Mouse (Mus musculus) neural tube, embryonic 13.5 days (tissue): ENCODE measurements around the gene Sptb. TPM values are rescaled to one million over a fixed set of nuclear protein-coding genes. Genes with fewer than 3 reads are reported as not detected.

Source experiments
- ATAC-seq: fragments of 200-750 bp; cut with Nextera tagmentation; 2 replicates; pipeline ENCODE4 v1.8.0; 2017; ENCODE audit warnings: low read depth, mild to moderate bottlenecking, moderate TSS enrichment, moderate library complexity
- H3K27ac ChIP-seq: fragments of 300-500 bp; sonication (generic); replicated peaks from 2 replicates; pipeline ENCODE4 v1.5.1; 2015; ENCODE audit warnings: moderate library complexity, mild to moderate bottlenecking, inconsistent platforms
- H3K27me3 ChIP-seq: fragments of 300-500 bp; sonication (generic); 2 replicates; pipeline ENCODE4 v1.6.1; 2015; ENCODE audit warnings: mild to moderate bottlenecking, inconsistent platforms
- H3K36me3 ChIP-seq: fragments of 300-500 bp; sonication (generic); 2 replicates; pipeline ENCODE4 v1.6.1; 2015; ENCODE audit warnings: mild to moderate bottlenecking, inconsistent platforms
- H3K4me1 ChIP-seq: fragments of 300-500 bp; sonication (generic); replicated peaks from 2 replicates; pipeline ENCODE4 v1.6.1; 2015; ENCODE audit warnings: inconsistent platforms
- H3K4me2 ChIP-seq: fragments of 300-500 bp; sonication (generic); 2 replicates; pipeline ENCODE4 v1.6.1; 2015; ENCODE audit warnings: inconsistent platforms, mild to moderate bottlenecking, moderate library complexity
- H3K4me3 ChIP-seq: fragments of 300-500 bp; sonication (generic); 2 replicates; pipeline ENCODE4 v1.5.1; 2015; ENCODE audit warnings: mild to moderate bottlenecking, inconsistent platforms
- H3K9ac ChIP-seq: fragments of 300-500 bp; sonication (generic); 2 replicates; pipeline ENCODE4 v1.6.1; 2015; ENCODE audit warnings: moderate library complexity, mild to moderate bottlenecking, inconsistent platforms
- H3K9me3 ChIP-seq: fragments of 300-500 bp; sonication (generic); 2 replicates; pipeline ENCODE4 v1.6.1; 2016; ENCODE audit warnings: inconsistent platforms
- WGBS: fragments of 180-500 bp; shearing (Covaris S2); methylation state at CpG from one replicate; pipeline ENCODE4 v1.1.7; 2015; 5-methylcytosine and 5-hydroxymethylcytosine counted together
- microRNA-seq: library from miRNA; unstranded; fragments of <30 nt; microRNA quantifications from one replicate; pipeline ENCODE4, GENCODE M21; 2016
- polyA plus RNA-seq: library from polyadenylated mRNA; unstranded; fragments of >200 nt; fragmentation: Nextera tagmentation; extraction: Ambion mirVana; gene quantifications from 2 replicates; pipeline ENCODE4 v1.2.1, GENCODE M21; 2015

Gene Sptb
- polyA plus RNA-seq, 1 experiment from 2014 or later = 2.7 TPM

DNA sequence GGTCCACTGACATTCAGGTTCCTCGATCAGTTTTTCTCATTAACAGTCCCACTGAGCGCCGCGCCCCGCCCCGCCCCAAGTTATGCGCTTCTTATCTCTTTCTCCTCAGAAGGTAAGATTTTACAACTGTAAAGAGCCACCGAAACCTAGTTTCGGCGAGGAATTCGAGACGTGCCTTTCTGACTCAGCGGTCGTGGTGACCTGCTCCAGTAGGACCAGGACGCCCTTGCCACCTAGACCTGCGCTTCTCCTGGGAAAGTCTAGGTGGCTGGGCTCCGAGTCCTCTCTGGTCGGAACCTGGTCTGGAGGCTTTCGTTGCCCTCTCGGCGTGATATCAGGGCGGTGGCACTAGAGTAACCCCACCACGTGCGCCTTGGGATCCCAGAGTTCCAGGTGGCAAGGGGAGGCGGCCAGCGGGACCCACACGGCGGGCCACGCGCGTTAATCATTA is 177.4 kb downstream of the Sptb start:
- Histone ChIP-seq H3K36me3 (no peaks in the 10 kb centered on the region), H3K4me2 (peak overlapping the region; percentile 97), H3K9me3 (no peaks in the 10 kb centered on the region), H3K9ac (peak overlapping the region; percentile 70), H3K27me3 (peaks cover 83% of the 10 kb centered on the region), H3K4me1 (peaks cover 29% of the 10 kb centered on the region), H3K4me3 (peak overlapping the region; percentile 57), H3K27ac (no peak overlapping the region)
- WGBS = under 1% methylated on average over 31 of the region's 31 CpGs
- ATAC-seq = peak; percentile 40; the same call in 1 of the 2 replicates

DNA sequence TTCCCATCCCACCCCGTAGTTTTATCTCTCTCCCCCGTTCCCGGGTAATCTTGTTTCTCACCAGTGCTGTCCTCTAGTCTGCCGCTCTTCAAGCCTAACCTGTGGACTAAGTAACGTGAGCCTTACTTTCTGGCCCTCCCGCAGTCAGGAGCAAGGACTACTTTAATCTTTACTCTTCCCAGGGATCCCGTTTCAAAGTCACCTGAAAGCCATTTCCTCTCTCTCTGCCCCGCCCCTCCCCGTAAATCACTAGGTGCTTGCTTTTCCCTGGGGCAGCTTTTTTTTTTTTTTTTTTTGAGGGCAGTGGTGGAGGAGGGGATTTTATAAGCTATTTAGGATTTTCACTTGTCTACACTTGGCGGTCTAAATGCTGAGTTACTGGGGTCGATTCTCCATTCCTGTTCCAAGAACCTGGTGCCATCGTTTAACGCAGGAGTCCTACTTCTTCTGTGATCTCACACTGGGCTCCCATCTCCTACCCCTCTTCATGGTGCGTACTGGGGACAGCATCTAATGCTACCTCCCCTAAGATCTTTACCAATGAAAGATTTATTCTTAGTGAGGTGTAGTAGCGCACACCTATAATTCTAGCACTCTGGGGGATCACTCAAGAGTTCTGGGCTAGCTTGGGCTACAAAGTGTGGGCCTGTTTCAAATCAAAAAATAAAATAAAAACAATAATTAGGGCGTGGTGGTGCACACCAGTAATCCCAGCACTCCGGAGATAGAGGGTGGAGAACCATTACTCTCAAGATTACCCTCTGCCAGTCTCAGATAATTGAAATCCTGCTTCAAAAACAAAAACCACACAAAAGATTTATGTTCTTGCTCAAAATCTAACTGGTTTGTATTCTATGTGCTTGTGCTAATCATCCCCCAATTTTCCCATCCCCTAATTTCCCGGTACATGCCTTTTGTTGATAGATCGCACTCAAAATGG is 178.1 kb downstream of the Sptb start:
- peaks cover 83% of the 10 kb centered on the region for H3K27me3 ChIP-seq
- ATAC-seq = no peak
- H3K27ac ChIP-seq = no peak overlapping the region
- peaks cover 29% of the 10 kb centered on the region for H3K4me1 ChIP-seq
- H3K4me3 ChIP-seq = peak overlapping the region; percentile 57
- H3K36me3 ChIP-seq = no peaks in the 10 kb centered on the region
- no peaks in the 10 kb centered on the region for H3K9me3 ChIP-seq
- peak overlapping the region; percentile 97 for H3K4me2 ChIP-seq
- 3% methylated on average over 19 of the region's 19 CpGs for WGBS
- H3K9ac ChIP-seq = no peak overlapping the region; the same call in 1 of the 2 replicates

DNA sequence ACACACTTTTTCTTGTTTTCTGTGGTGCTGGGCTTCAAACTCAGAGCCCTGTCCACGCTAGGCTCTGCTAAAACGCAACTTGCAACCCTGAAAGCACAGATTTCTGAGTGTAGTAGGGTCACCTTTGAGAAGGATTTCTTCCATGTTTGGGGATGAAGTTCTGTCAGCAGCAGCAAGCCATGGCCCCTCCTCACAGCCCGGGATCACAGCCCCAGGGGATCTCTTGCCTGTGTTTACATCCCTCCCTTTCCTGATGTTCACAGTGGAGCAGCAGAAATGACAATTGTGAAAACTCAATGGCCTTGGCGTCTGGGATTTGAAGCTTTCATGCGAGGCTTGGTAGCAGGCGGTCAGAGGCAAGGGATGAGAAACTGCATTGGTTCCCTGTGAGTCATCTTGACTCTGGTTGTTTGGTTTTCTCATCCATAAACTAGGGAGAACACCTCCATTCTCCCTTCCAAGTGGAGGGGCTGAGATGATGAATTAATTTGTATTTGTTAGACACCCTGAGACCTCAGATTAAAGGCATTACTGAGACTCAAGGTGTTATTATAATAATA is 179.7 kb downstream of the Sptb start, which contains the start of gene Plekhg3:
Gene Plekhg3 (plus strand): TSS at position 312 of the 560 bp plus-strand sequence.
- H3K4me1 ChIP-seq = peaks cover 29% of the 10 kb centered on the region
- no peak within 1 kb of the TSS for H3K9ac ChIP-seq
- no peak within 1 kb of the TSS for H3K27ac ChIP-seq
- no peak within 1 kb of the TSS for H3K4me3 ChIP-seq
- H3K27me3 ChIP-seq = peaks cover 70% of the 10 kb centered on the region
- 30% methylated on average over 6 of the region's 6 CpGs for WGBS
- no peaks in the 10 kb centered on the region for H3K9me3 ChIP-seq
- H3K4me2 ChIP-seq = no peak within 1 kb of the TSS
- ATAC-seq = no peak
- no peaks in the 10 kb centered on the region for H3K36me3 ChIP-seq

Small RNA genes within 50 kb of the gene (microRNA-seq; reads per million reads assigned to microRNA genes)
- not detected for gene Mir5135

Other genes starting within 250 kb of the Sptb start
- 1.7 and 2.8 TPM in 2 replicates for gene Plekhg3, start 179.7 kb downstream of the Sptb start, polyA plus RNA-seq
- gene Churc1, start 55.0 kb upstream of the Sptb start, polyA plus RNA-seq = 145 and 158 TPM in 2 replicates
- gene Fntb, start 55.0 kb upstream of the Sptb start, polyA plus RNA-seq = 39.7 and 39.9 TPM in 2 replicates
- gene Gpx2, start 85.0 kb upstream of the Sptb start, polyA plus RNA-seq = 0.10 TPM in 1 of 2 replicates, not detected in the other
- gene Rab15, start 112.4 kb upstream of the Sptb start, polyA plus RNA-seq = 25.3 and 28.0 TPM in 2 replicates